Mouse (Mus musculus): Measurements from ENCODE around the gene Ifitm10.

- no peak for TF ChIP-seq POLR2A (IDR thresholded peaks at IDR 0.05; ENCODE audit: low read depth, low read length)
- no peak for TF ChIP-seq CTCF (IDR thresholded peaks at IDR 0.05; ENCODE audit: extremely low read depth, insufficient read length, insufficient replicate concordance, low read depth, low read length)
These were observed 34.4 kb upstream of the Ifitm10 start for GRCm38 (mm10) chr7:142407935-142408334.

Data from small intestine, adult 2 months (tissue).